Mouse (Mus musculus): ENCODE measurements around the gene Macf1. TPM values are rescaled to one million over a fixed set of nuclear protein-coding genes. Genes with fewer than 3 reads are reported as not detected.

Macf1 gene
- polyA plus RNA-seq (2012; rRNA removed), result 131 and 142 TPM in 2 replicates

DNA sequence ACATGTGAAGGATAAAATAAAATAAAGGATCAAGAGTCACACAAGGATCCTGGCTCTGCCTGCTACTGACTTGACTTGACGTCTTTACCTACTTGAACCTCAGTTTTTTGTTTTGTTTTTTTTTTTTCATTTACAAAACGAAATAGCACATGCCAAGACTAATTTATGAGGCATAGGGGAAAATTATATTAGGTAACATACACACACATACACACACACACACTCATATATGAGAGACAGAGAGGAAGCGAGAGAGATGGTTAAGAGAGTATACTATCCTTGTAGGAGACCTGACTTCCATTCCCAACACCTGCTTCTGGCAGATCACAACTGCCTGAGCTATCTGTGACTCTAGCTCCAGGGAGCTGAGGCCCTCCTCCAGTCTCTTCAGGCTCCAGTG is at the start of gene Macf1:
Gene Macf1, minus strand, starts transcription at position 101 of the 400 bp plus-strand sequence.
- H3K27ac ChIP-seq (ENCODE audit: insufficient read depth, low read length), result no peak within 1 kb of the TSS
- no peak for TF ChIP-seq CTCF (IDR thresholded peaks at IDR 0.05; ENCODE audit: extremely low read depth, insufficient read depth, insufficient read length, insufficient replicate concordance)
- TF ChIP-seq POLR2A (IDR thresholded peaks at IDR 0.05; ENCODE audit: low read depth, low read length), result no peak
- 81% methylated on average over 3 of the region's 3 CpGs for WGBS
- H3K4me1 ChIP-seq (ENCODE audit: control insufficient read depth, insufficient read depth, insufficient read length), result peaks cover 5% of the 10 kb centered on the region; the same call in 1 of the 2 replicates
- no peaks in the 10 kb centered on the region for H3K36me3 ChIP-seq (ENCODE audit: control insufficient read depth, insufficient read depth, low read length)
- no peak for DNase-seq (ENCODE audit: low read depth in 1 of 2, low spot score in 2 of 2)
- H3K4me3 ChIP-seq (ENCODE audit: extremely low read depth, insufficient read depth, insufficient read length), result no peak within 1 kb of the TSS
- H3K27me3 ChIP-seq (ENCODE audit: control insufficient read depth, insufficient read depth, low read length), result peaks cover 16% of the 10 kb centered on the region

DNA sequence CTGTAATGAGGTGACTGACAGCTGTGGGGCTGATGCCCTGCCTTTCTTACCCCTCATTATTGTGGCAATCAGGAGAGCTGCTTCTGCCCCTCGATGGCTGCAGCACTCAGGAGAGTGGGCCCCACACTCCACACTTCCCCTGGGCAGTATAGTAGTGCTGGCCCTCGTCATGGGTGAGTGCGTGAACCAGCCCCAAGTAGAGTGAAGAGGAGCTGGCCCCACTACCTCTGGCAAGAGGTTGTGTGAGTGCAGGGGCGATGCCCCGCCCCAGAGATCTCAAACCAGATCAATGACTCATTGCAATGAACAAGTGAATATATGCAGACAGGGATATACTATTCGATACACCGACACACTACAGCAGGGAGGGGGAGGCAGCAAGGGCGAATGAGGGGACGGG is 49.4 kb upstream of the Macf1 start:
- Histone ChIP-seq H3K27me3 (ENCODE audit: control insufficient read depth, insufficient read depth, low read length) (no peaks in the 10 kb centered on the region), H3K27ac (ENCODE audit: insufficient read depth, low read length) (no peak overlapping the region), H3K36me3 (ENCODE audit: control insufficient read depth, insufficient read depth, low read length) (peaks cover 18% of the 10 kb centered on the region), H3K4me1 (ENCODE audit: control insufficient read depth, insufficient read depth, insufficient read length) (no peaks in the 10 kb centered on the region), H3K4me3 (ENCODE audit: extremely low read depth, insufficient read depth, insufficient read length) (no peak overlapping the region)
- no peak for DNase-seq (ENCODE audit: low read depth in 1 of 2, low spot score in 2 of 2)
- no peak for TF ChIP-seq POLR2A (IDR thresholded peaks at IDR 0.05; ENCODE audit: low read depth, low read length)
- no peak for TF ChIP-seq CTCF (IDR thresholded peaks at IDR 0.05; ENCODE audit: extremely low read depth, insufficient read depth, insufficient read length, insufficient replicate concordance)
- WGBS, result 95% methylated on average over 9 of the region's 9 CpGs

DNA sequence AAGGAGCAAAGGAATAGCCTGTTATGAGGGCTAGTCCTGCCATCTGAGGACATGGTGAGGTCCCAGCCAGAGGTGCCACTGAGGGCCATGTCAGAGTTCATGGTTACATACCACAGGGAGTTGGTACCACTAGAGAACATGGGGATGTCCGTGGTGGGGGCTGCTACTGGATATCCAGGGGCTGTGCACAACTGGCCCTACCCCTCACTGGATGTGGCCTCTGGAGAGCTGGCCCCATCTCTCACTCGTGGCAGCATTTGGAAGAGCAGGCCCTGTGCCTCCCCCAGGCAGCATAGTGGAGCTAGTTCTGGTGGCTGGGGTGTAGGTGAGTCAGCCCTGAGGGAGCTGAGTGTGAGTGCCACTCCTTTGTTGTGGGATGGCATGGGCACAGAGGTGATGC is 48.8 kb upstream of the Macf1 start:
- Histone ChIP-seq H3K4me3 (ENCODE audit: extremely low read depth, insufficient read depth, insufficient read length) (no peak overlapping the region), H3K27ac (ENCODE audit: insufficient read depth, low read length) (no peak overlapping the region), H3K27me3 (ENCODE audit: control insufficient read depth, insufficient read depth, low read length) (no peaks in the 10 kb centered on the region), H3K36me3 (ENCODE audit: control insufficient read depth, insufficient read depth, low read length) (peaks cover 11% of the 10 kb centered on the region), H3K4me1 (ENCODE audit: control insufficient read depth, insufficient read depth, insufficient read length) (no peaks in the 10 kb centered on the region)
- WGBS, result 93% methylated on average over 2 of the region's 2 CpGs
- DNase-seq (ENCODE audit: low read depth in 1 of 2, low spot score in 2 of 2), result no peak
- TF ChIP-seq CTCF (IDR thresholded peaks at IDR 0.05; ENCODE audit: extremely low read depth, insufficient read depth, insufficient read length, insufficient replicate concordance) (no peak), POLR2A (IDR thresholded peaks at IDR 0.05; ENCODE audit: low read depth, low read length) (no peak)

DNA sequence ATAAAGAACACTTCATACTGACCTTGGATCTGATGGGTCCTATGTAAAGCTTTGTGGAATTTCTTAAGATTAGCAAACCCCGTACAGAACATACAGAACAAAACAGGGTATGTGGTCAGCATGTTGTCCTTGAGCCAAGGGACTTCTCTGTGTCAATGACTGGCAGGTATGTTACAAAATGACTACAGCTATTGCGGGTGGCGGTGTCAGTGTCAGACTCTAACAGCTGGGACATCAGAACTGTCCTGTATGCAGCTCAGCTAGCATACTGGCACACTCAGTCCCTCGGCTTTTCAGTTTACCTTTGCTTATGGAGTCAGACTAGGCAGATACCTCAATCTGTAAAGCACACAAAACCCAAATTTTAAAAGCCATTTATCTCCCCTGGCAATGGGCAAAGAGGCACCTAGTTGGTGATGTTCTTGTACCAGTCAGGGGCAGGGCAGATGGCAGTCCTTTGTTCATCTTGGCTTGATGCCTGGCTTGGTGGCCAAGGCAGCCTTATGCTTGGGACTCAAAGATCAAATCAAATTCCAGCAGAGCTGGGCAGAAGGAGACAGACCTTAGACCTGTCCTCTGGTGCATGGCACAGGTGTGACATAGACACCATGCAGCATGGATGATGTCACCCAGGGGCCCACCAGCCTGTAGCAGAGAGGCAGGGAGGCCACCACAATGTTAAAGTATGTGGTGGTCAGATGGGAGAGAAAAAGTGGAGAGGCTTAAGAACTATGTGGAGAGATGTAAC is 48.2 kb upstream of the Macf1 start:
- no peak for DNase-seq (ENCODE audit: low read depth in 1 of 2, low spot score in 2 of 2)
- no peaks in the 10 kb centered on the region for H3K4me1 ChIP-seq (ENCODE audit: control insufficient read depth, insufficient read depth, insufficient read length)
- WGBS, result 93% methylated on average over 4 of the region's 4 CpGs
- no peaks in the 10 kb centered on the region for H3K27me3 ChIP-seq (ENCODE audit: control insufficient read depth, insufficient read depth, low read length)
- H3K36me3 ChIP-seq (ENCODE audit: control insufficient read depth, insufficient read depth, low read length), result peaks cover 9% of the 10 kb centered on the region
- no peak overlapping the region for H3K27ac ChIP-seq (ENCODE audit: insufficient read depth, low read length)
- TF ChIP-seq CTCF (IDR thresholded peaks at IDR 0.05; ENCODE audit: extremely low read depth, insufficient read depth, insufficient read length, insufficient replicate concordance), result no peak
- TF ChIP-seq POLR2A (IDR thresholded peaks at IDR 0.05; ENCODE audit: low read depth, low read length), result no peak
- no peak overlapping the region for H3K4me3 ChIP-seq (ENCODE audit: extremely low read depth, insufficient read depth, insufficient read length)

DNA sequence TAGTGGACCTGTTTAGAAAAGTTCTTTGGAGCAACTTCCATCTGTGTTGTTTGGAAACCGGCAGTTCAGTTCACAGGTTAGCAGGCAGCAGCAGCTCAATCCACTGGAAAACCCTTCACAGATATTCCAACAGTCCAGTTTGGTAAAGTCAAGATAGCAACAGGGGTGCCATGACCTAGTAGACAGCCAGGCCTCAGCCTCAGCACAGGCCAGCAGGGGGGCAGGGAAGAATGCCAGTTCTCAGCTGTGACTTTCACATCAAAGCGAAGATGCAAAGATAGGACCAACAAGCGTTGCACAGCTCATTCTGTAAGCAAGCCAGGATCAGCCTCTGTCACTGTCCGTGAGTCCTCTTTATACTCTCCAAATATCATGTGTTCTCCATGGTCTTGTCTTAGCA is 37.6 kb upstream of the Macf1 start:
- TF ChIP-seq POLR2A (IDR thresholded peaks at IDR 0.05; ENCODE audit: low read depth, low read length), result no peak
- TF ChIP-seq CTCF (IDR thresholded peaks at IDR 0.05; ENCODE audit: extremely low read depth, insufficient read depth, insufficient read length, insufficient replicate concordance), result no peak
- H3K36me3 ChIP-seq (ENCODE audit: control insufficient read depth, insufficient read depth, low read length), result no peaks in the 10 kb centered on the region
- H3K27me3 ChIP-seq (ENCODE audit: control insufficient read depth, insufficient read depth, low read length), result no peaks in the 10 kb centered on the region
- no peak overlapping the region for H3K4me3 ChIP-seq (ENCODE audit: extremely low read depth, insufficient read depth, insufficient read length)
- no peak overlapping the region for H3K27ac ChIP-seq (ENCODE audit: insufficient read depth, low read length)
- whole genome bisulfite sequencing, result 88% methylated on average over 4 of the region's 4 CpGs
- H3K4me1 ChIP-seq (ENCODE audit: control insufficient read depth, insufficient read depth, insufficient read length), result no peaks in the 10 kb centered on the region
- DNase-seq (ENCODE audit: low read depth in 1 of 2, low spot score in 2 of 2), result no peak

DNA sequence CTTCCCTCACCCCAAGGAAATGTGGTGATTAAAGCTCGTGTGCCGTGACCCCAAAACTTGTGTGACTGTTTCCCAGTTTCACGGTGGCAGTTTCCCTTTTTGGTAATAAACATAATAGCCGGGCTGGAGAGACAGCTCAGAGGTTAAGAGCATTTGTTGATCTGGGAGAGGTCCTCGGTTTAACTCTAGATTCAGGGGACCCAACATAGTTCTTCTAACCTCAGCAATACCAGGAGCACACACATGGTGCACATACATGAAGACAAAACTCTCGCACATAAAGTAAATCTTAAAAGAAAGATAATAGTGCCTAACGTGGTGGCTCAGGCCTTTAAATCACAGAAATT is 34.2 kb upstream of the Macf1 start:
- TF ChIP-seq POLR2A (IDR thresholded peaks at IDR 0.05; ENCODE audit: low read depth, low read length) (no peak), CTCF (IDR thresholded peaks at IDR 0.05; ENCODE audit: extremely low read depth, insufficient read depth, insufficient read length, insufficient replicate concordance) (no peak)
- H3K36me3 ChIP-seq (ENCODE audit: control insufficient read depth, insufficient read depth, low read length), result peaks cover 9% of the 10 kb centered on the region
- H3K27ac ChIP-seq (ENCODE audit: insufficient read depth, low read length), result peak overlapping the region; percentile 73
- 16% methylated on average over 7 of the region's 7 CpGs for WGBS
- no peaks in the 10 kb centered on the region for H3K27me3 ChIP-seq (ENCODE audit: control insufficient read depth, insufficient read depth, low read length)
- peak overlapping the region; percentile 59 for H3K4me3 ChIP-seq (ENCODE audit: extremely low read depth, insufficient read depth, insufficient read length)
- no peaks in the 10 kb centered on the region for H3K4me1 ChIP-seq (ENCODE audit: control insufficient read depth, insufficient read depth, insufficient read length)
- DNase-seq (ENCODE audit: low read depth in 1 of 2, low spot score in 2 of 2), result no peak
